Mouse (Mus musculus): ENCODE measurements around the gene Nif3l1. TPM values are rescaled to one million over a fixed set of nuclear protein-coding genes. Genes with fewer than 3 reads are reported as not detected.

The Nif3l1 gene
- polyA plus RNA-seq, 1 experiment from 2014 or later, result 42.8 TPM

GRCm38 (mm10) chr1:58458867-58459266 lies 13.9 kb downstream of the Nif3l1 start:
- Histone ChIP-seq H3K9ac (no peak overlapping the region), H3K27me3 (no peaks in the 10 kb centered on the region), H3K9me3 (no peaks in the 10 kb centered on the region), H3K36me3 (peaks cover 77% of the 10 kb centered on the region), H3K4me3 (no peak overlapping the region), H3K27ac (no peak overlapping the region), H3K4me2 (no peak overlapping the region), H3K4me1 (no peaks in the 10 kb centered on the region)
- WGBS, result 67% methylated on average over 2 of the region's 2 CpGs
- no peak for ATAC-seq (ENCODE audit: insufficient number of reproducible peaks, low FRiP score, low TSS enrichment, low read depth)

- WGBS, result 91% methylated on average over 3 of the region's 3 CpGs
- no peaks in the 10 kb centered on the region for H3K4me1 ChIP-seq
- H3K36me3 ChIP-seq, result peaks cover 78% of the 10 kb centered on the region
These were observed 15.6 kb downstream of the Nif3l1 start for GRCm38 (mm10) chr1:58460566-58460965.

GRCm38 (mm10) chr1:58463935-58464334 lies 19.0 kb downstream of the Nif3l1 start:
- Histone ChIP-seq H3K4me3 (no peak overlapping the region), H3K4me1 (no peaks in the 10 kb centered on the region), H3K4me2 (no peak overlapping the region), H3K27me3 (no peaks in the 10 kb centered on the region), H3K9me3 (no peaks in the 10 kb centered on the region), H3K27ac (no peak overlapping the region), H3K36me3 (peaks cover 68% of the 10 kb centered on the region), H3K9ac (no peak overlapping the region)
- WGBS, result 71% methylated on average over 2 of the region's 2 CpGs
- ATAC-seq (ENCODE audit: insufficient number of reproducible peaks, low FRiP score, low TSS enrichment, low read depth), result no peak

More at GRCm38 (mm10) chr1:58460566-58460965, 15.6 kb downstream of the Nif3l1 start:
- no peak for ATAC-seq (ENCODE audit: insufficient number of reproducible peaks, low FRiP score, low TSS enrichment, low read depth)
- no peaks in the 10 kb centered on the region for H3K27me3 ChIP-seq
- no peak overlapping the region for H3K27ac ChIP-seq
- no peaks in the 10 kb centered on the region for H3K9me3 ChIP-seq
- no peak overlapping the region for H3K9ac ChIP-seq
- no peak overlapping the region for H3K4me2 ChIP-seq
- no peak overlapping the region for H3K4me3 ChIP-seq

GRCm38 (mm10) chr1:58465042-58465441 lies 20.1 kb downstream of the Nif3l1 start:
- no peaks in the 10 kb centered on the region for H3K4me1 ChIP-seq
- H3K9ac ChIP-seq, result no peak overlapping the region
- H3K27me3 ChIP-seq, result no peaks in the 10 kb centered on the region
- 91% methylated on average over 4 of the region's 4 CpGs for WGBS
- H3K9me3 ChIP-seq, result no peaks in the 10 kb centered on the region
- H3K4me3 ChIP-seq, result no peak overlapping the region
- ATAC-seq (ENCODE audit: insufficient number of reproducible peaks, low FRiP score, low TSS enrichment, low read depth), result no peak
- no peak overlapping the region for H3K27ac ChIP-seq
- H3K36me3 ChIP-seq, result peaks cover 76% of the 10 kb centered on the region
- H3K4me2 ChIP-seq, result no peak overlapping the region

- no peak overlapping the region for H3K27ac ChIP-seq
- no peak overlapping the region for H3K4me3 ChIP-seq
- ATAC-seq (ENCODE audit: insufficient number of reproducible peaks, low FRiP score, low TSS enrichment, low read depth), result no peak
- H3K9me3 ChIP-seq, result no peaks in the 10 kb centered on the region
- H3K36me3 ChIP-seq, result peaks cover 73% of the 10 kb centered on the region
- no peaks in the 10 kb centered on the region for H3K4me1 ChIP-seq
- 97% methylated on average over 4 of the region's 4 CpGs for WGBS
- no peaks in the 10 kb centered on the region for H3K27me3 ChIP-seq
- no peak overlapping the region for H3K4me2 ChIP-seq
- H3K9ac ChIP-seq, result no peak overlapping the region
These were observed 20.6 kb downstream of the Nif3l1 start for GRCm38 (mm10) chr1:58465561-58465960.

- no peak overlapping the region for H3K9ac ChIP-seq
- no peaks in the 10 kb centered on the region for H3K4me1 ChIP-seq
- 95% methylated on average over 8 of the region's 8 CpGs for WGBS
- H3K27ac ChIP-seq, result no peak overlapping the region
- H3K4me2 ChIP-seq, result no peak overlapping the region
- no peaks in the 10 kb centered on the region for H3K27me3 ChIP-seq
- H3K4me3 ChIP-seq, result no peak overlapping the region
- no peak for ATAC-seq (ENCODE audit: insufficient number of reproducible peaks, low FRiP score, low TSS enrichment, low read depth)
- no peaks in the 10 kb centered on the region for H3K9me3 ChIP-seq
- peaks cover 75% of the 10 kb centered on the region for H3K36me3 ChIP-seq
These were observed 30.7 kb downstream of the Nif3l1 start for GRCm38 (mm10) chr1:58475662-58476061.

- no peak overlapping the region for H3K4me2 ChIP-seq
- H3K27me3 ChIP-seq, result no peaks in the 10 kb centered on the region
- H3K9me3 ChIP-seq, result no peaks in the 10 kb centered on the region
- no peak overlapping the region for H3K4me3 ChIP-seq
- peaks cover 61% of the 10 kb centered on the region for H3K36me3 ChIP-seq
- WGBS, result 94% methylated on average over 4 of the region's 4 CpGs
- no peak for ATAC-seq (ENCODE audit: insufficient number of reproducible peaks, low FRiP score, low TSS enrichment, low read depth)
- no peak overlapping the region for H3K27ac ChIP-seq
- H3K4me1 ChIP-seq, result no peaks in the 10 kb centered on the region
- no peak overlapping the region for H3K9ac ChIP-seq
These were observed 37.7 kb downstream of the Nif3l1 start for GRCm38 (mm10) chr1:58482647-58483046.

GRCm38 (mm10) chr1:58495603-58496002 lies 50.7 kb downstream of the Nif3l1 start:
- WGBS, result 93% methylated on average over 6 of the region's 6 CpGs

GRCm38 (mm10) chr1:58497678-58498077 lies 52.7 kb downstream of the Nif3l1 start:
- Histone ChIP-seq H3K9me3 (no peaks in the 10 kb centered on the region), H3K27ac (no peak overlapping the region)

More at GRCm38 (mm10) chr1:58495603-58496002, 50.7 kb downstream of the Nif3l1 start:
- Histone ChIP-seq H3K9ac (no peak overlapping the region), H3K4me3 (no peak overlapping the region), H3K9me3 (no peaks in the 10 kb centered on the region), H3K36me3 (peaks cover 75% of the 10 kb centered on the region), H3K27ac (no peak overlapping the region), H3K27me3 (no peaks in the 10 kb centered on the region), H3K4me1 (no peaks in the 10 kb centered on the region), H3K4me2 (no peak overlapping the region)
- no peak for ATAC-seq (ENCODE audit: insufficient number of reproducible peaks, low FRiP score, low TSS enrichment, low read depth)

GRCm38 (mm10) chr1:58498758-58499157 lies 53.8 kb downstream of the Nif3l1 start:
- 100% methylated on average over 1 of the region's 1 CpGs for WGBS
- Histone ChIP-seq H3K4me3 (no peak overlapping the region), H3K27ac (no peak overlapping the region), H3K27me3 (no peaks in the 10 kb centered on the region), H3K9ac (no peak overlapping the region), H3K4me1 (peaks cover 5% of the 10 kb centered on the region; the same call in 1 of the 2 replicates), H3K36me3 (peaks cover 50% of the 10 kb centered on the region), H3K4me2 (no peak overlapping the region), H3K9me3 (no peaks in the 10 kb centered on the region)
- ATAC-seq (ENCODE audit: insufficient number of reproducible peaks, low FRiP score, low TSS enrichment, low read depth), result no peak

More at GRCm38 (mm10) chr1:58497678-58498077, 52.7 kb downstream of the Nif3l1 start:
- Histone ChIP-seq H3K9ac (no peak overlapping the region), H3K4me1 (no peaks in the 10 kb centered on the region), H3K4me2 (no peak overlapping the region), H3K4me3 (no peak overlapping the region), H3K27me3 (no peaks in the 10 kb centered on the region), H3K36me3 (peaks cover 55% of the 10 kb centered on the region)
- no peak for ATAC-seq (ENCODE audit: insufficient number of reproducible peaks, low FRiP score, low TSS enrichment, low read depth)
- 95% methylated on average over 4 of the region's 4 CpGs for whole genome bisulfite sequencing

- Histone ChIP-seq H3K27me3 (no peaks in the 10 kb centered on the region), H3K9ac (no peak overlapping the region), H3K36me3 (peaks cover 18% of the 10 kb centered on the region), H3K27ac (no peak overlapping the region), H3K4me2 (no peak overlapping the region), H3K4me1 (peaks cover 8% of the 10 kb centered on the region; the same call in 1 of the 2 replicates), H3K9me3 (peaks cover 6% of the 10 kb centered on the region; the same call in 1 of the 2 replicates), H3K4me3 (peak overlapping the region; percentile 99; the same call in 1 of the 2 replicates)
- no peak for ATAC-seq (ENCODE audit: insufficient number of reproducible peaks, low FRiP score, low TSS enrichment, low read depth)
These were observed 58.2 kb downstream of the Nif3l1 start for GRCm38 (mm10) chr1:58503134-58503533.

GRCm38 (mm10) chr1:58503793-58504370 lies 58.9 kb downstream of the Nif3l1 start:
- ATAC-seq (ENCODE audit: insufficient number of reproducible peaks, low FRiP score, low TSS enrichment, low read depth), result no peak
- Histone ChIP-seq H3K9ac (peak overlapping the region; percentile 93), H3K36me3 (peaks cover 15% of the 10 kb centered on the region), H3K4me1 (peaks cover 8% of the 10 kb centered on the region; the same call in 1 of the 2 replicates), H3K4me2 (peak overlapping the region; percentile 85), H3K4me3 (peak overlapping the region; percentile 99), H3K27me3 (no peaks in the 10 kb centered on the region), H3K27ac (peak overlapping the region; percentile 86; the same call in 1 of the 2 replicates), H3K9me3 (peaks cover 12% of the 10 kb centered on the region; the same call in 1 of the 2 replicates)
- WGBS, result 27% methylated on average over 9 of the region's 9 CpGs
